ENCODE assay signal across 9 mouse cellular contexts in the genomic region with DNA sequence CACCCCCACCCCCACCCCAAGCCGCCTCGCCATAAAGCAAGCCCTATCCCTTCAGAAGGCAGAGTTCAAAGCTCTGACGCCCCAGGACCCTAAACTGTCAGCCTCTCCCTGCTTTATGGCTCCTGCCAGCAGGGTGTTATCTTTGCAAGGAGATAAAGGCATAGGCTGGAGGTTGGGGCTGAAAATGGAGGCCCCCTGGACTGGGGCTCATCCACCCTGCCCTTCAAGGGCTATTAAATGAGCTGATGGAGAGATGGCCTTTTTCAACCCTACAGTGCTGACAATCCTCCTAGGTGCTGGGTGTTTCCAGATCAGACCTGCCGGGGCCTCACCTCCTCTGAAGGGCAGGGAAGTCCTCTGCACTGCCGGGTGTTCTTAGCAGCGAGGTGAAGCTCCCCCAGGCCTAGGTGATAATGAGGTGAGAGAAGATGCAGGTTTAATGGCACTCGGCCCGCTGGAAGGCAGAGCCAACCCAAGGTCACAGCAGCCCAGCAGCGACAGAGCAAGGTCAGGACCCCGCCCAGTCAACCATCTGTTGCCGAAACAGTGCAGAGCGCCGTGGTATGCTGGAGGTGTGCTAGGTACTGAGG.
A peak's percentile ranks its signal among the peaks of the same experiment; 100 is the strongest.
DNase-seq lines count a peak whose midpoint lies in the region; ATAC-seq lines count a peak whose summit lies in the region.
"Had no signal": no experiment of that assay in that cellular context is flagged by ENCODE, and none has a peak within 500 bp of the region (broad histone marks: within the 10 kb centered on the region; RNA-seq: fewer than 3 reads in every experiment).

No protein-coding gene starts in this region.

- peaks cover 28% of the 10 kb centered on the region for H3K4me1 ChIP-seq in hindbrain, embryonic 14.5 days (replicated peaks; ENCODE audit: control insufficient read depth, insufficient read depth, low read length)
- peaks cover 29% of the 10 kb centered on the region for H3K4me1 ChIP-seq in midbrain, embryonic 11.5 days (ENCODE audit: control insufficient read depth, insufficient read depth, low read length)

- H3K9me3 ChIP-seq in hindbrain, embryonic 14.5 days (ENCODE audit: control insufficient read depth, low read length) = no peaks in the 10 kb centered on the region
- H3K9me3 ChIP-seq in midbrain, embryonic 11.5 days (ENCODE audit: control insufficient read depth, low read length) = no peaks in the 10 kb centered on the region

- intact Hi-C loops in left cerebral cortex, postnatal 10 days (cut with DNase I) = loop anchor here (10.0 kb wide), 1 partner anchor 426 kb away; no protein-coding TSS in a partner anchor

- H3K9ac ChIP-seq in hindbrain, embryonic 14.5 days = peak overlapping the region; percentile 30; the same call in 1 of the 2 replicates
- H3K9ac ChIP-seq in midbrain, embryonic 11.5 days (ENCODE audit: low read length) = peak overlapping the region; percentile 6

- ATAC-seq in hindbrain, embryonic 14.5 days (ENCODE audit: low FRiP score) = peak; percentile 22; the same call in 1 of the 2 replicates
- ATAC-seq in midbrain, embryonic 11.5 days (ENCODE audit: low FRiP score) = peak; percentile 28
- ATAC-seq: activated CD4-positive, CD25-positive, alpha-beta regulatory T cell, adult 4 months had no signal

- peak overlapping the region; percentile 50 for H3K4me2 ChIP-seq in hindbrain, embryonic 14.5 days (replicated peaks)
- peak overlapping the region; percentile 34 for H3K4me2 ChIP-seq in midbrain, embryonic 11.5 days

- H3K27ac ChIP-seq in hindbrain, embryonic 14.5 days = no peak overlapping the region
- no peak overlapping the region for H3K27ac ChIP-seq in midbrain, embryonic 11.5 days (ENCODE audit: low read depth, low read length)

- DNase-seq in ES-CJ7 (ENCODE audit: low read depth, low spot score) (peak; percentile 98), WW6 (ENCODE audit: low read depth, low spot score) (peak; percentile 81)
- no peak for DNase-seq in hindbrain, embryonic 14.5 days (ENCODE audit: low spot score)
- no peak for DNase-seq in midbrain, embryonic 11.5 days (ENCODE audit: low spot score, missing footprints)
- no peak for DNase-seq in urinary bladder, postnatal 14 days (ENCODE audit: low spot score)
- DNase-seq in right cerebral cortex, postnatal 4 days = no peak
- no peak for DNase-seq in left cerebral cortex, postnatal 10 days (ENCODE audit: extremely low spot score in 1 of 2, low spot score in 2 of 2)
- DNase-seq: heart, adult 11 months had no signal

- 21% methylated on average over 13 of the region's 13 CpGs for WGBS in hindbrain, embryonic 14.5 days
- WGBS in midbrain, embryonic 11.5 days = 16% methylated on average over 13 of the region's 13 CpGs

- peak overlapping the region; percentile 13; the same call in 1 of the 2 replicates for H3K4me3 ChIP-seq in hindbrain, embryonic 14.5 days (replicated peaks; ENCODE audit: low read length)
- peak overlapping the region; percentile 9; the same call in 1 of the 2 replicates for H3K4me3 ChIP-seq in midbrain, embryonic 11.5 days (ENCODE audit: low read depth, low read length)

- H3K27me3 ChIP-seq in hindbrain, embryonic 14.5 days (ENCODE audit: control insufficient read depth, insufficient read depth, low read length) = peaks cover 5% of the 10 kb centered on the region; the same call in 1 of the 2 replicates
- peaks cover 10% of the 10 kb centered on the region for H3K27me3 ChIP-seq in midbrain, embryonic 11.5 days (ENCODE audit: control insufficient read depth, insufficient read depth, low read length)

- H3K36me3 ChIP-seq in hindbrain, embryonic 14.5 days (replicated peaks; ENCODE audit: control insufficient read depth, insufficient read depth) = no peaks in the 10 kb centered on the region
- no peaks in the 10 kb centered on the region for H3K36me3 ChIP-seq in midbrain, embryonic 11.5 days (ENCODE audit: control insufficient read depth, insufficient read depth, low read length)

Comparison
In these comparisons a context has a peak if more than half of its experiments do, and no peak if none do; other contexts are left out.
1. DNase-seq: peak in ES-CJ7 (single experiment) and WW6 (single experiment); none in hindbrain, embryonic 14.5 days (single experiment), midbrain, embryonic 11.5 days (single experiment), urinary bladder, postnatal 14 days (single experiment), right cerebral cortex, postnatal 4 days (single experiment) and left cerebral cortex, postnatal 10 days (0 of 2).